Mouse (Mus musculus) adrenal gland, adult 10 weeks (tissue): ENCODE data around the gene C1galt1c1. TPM values are rescaled to one million over a fixed set of nuclear protein-coding genes. Genes with fewer than 3 reads are reported as not detected.

Experiments
- polyA plus RNA-seq: library from polyadenylated mRNA; stranded (reverse); fragments of 350-450 nt; fragmentation: Illumina TruSeq; extraction: RNeasy Lipid Tissue Mini Kit (QIAGEN cat#74804); gene quantifications from one replicate; pipeline ENCODE4 v1.2.3, GENCODE M21; 2014; ENCODE audit warnings: low read depth, low replicate concordance

C1galt1c1 gene
- polyA plus RNA-seq, result 134 TPM

DNA sequence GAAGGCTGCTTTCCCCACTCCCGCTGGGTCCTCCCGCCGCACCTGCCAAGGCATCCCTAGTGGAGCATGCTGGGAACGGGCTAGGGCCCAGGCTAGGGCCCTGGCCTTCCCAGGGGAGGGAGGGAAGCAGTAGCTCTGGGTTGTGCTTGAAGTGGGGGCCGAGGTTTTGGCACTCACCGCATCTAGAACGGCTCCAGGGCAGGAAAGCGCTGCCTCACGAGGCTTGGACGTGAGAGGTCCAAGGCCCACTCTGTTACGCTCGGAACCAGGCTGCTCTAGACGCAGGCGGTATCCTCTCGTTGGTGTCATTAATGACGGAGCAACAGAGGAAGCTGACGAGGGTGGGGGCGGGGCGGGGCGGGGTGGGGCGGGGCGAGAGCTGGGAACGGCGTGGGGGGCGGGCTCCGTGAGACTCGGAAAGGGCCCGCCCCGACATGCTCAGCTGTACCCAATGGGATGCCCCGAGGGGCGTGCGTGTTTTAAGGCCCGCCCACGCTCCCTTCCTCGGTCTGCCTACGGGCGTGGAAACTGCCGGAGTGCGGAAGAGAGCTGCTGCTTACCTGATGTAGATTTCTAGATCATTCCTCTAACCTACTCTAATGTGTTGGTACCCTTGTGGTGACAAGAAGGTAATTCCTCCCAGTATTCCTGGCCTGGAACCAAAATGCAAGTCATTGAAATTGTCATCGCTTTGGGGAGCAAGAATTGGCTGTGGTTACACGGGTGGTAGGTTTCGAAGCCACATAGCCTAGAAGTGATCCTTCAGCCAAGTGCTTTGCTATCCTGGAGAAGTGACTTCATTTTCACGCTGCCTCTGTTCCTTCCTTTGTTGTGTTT, at the start of gene C1galt1c1:
Gene C1galt1c1, minus strand, starts transcription at position 287 of the 837 bp plus-strand sequence.

DNA sequence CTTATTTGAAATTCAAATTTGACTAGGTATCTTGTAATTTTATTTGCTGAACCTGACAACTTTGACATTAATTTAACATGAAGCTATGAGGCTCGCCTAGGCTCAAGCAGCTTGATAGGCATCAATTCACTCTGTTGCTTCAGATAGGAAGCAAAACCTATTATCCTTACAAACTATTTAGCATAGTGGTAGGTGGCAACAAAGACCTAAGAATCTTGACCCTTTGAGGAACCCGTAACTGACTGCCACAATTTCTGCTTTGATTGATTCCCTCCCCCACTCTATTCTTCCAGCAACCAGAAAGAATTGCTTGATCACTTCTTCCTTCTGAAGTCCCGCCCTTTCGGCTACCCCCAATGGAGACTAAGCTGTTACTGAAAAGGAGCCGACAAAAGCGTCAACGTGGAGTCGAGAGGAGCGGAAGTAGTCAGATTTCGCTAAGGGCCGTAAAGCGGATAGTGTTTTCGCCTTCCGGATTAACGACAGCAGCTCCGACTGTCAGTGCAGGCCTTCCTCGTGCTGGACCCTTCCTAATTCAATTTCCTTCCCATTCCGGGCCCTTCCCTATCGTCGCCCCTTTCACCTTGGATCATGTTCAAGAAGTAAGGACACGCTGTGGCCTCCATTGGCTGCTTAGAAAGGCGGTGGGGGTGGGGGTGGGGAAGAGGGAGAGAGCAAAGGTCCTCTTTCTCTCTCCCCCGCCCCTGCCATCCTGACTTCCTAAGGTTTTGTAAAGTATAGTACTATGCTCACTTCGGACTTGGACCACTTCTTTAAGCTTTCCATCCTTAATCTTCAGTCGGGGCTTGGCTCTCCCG, 34.5 kb downstream of the C1galt1c1 start, which contains the start of gene Mcts1:
Gene Mcts1, plus strand, starts transcription at position 402 of the 818 bp plus-strand sequence.

Other genes starting within 250 kb of the C1galt1c1 start
- gene Lamp2, start 178.6 kb downstream of the C1galt1c1 start, polyA plus RNA-seq, result 857 TPM
- gene Cul4b, start 58.9 kb downstream of the C1galt1c1 start, polyA plus RNA-seq, result 180 TPM
- 322 TPM for gene Mcts1, start 34.5 kb downstream of the C1galt1c1 start, polyA plus RNA-seq
- not detected for gene 6030498E09Rik, start 137.6 kb upstream of the C1galt1c1 start, polyA plus RNA-seq